Mouse (Mus musculus): Measurements from ENCODE around the gene Fancd2. TPM values are rescaled to one million over a fixed set of nuclear protein-coding genes. Genes with fewer than 3 reads are reported as not detected.

The Fancd2 gene
- polyA plus RNA-seq, 1 experiment from 2014 or later, result 1.8 TPM

DNA sequence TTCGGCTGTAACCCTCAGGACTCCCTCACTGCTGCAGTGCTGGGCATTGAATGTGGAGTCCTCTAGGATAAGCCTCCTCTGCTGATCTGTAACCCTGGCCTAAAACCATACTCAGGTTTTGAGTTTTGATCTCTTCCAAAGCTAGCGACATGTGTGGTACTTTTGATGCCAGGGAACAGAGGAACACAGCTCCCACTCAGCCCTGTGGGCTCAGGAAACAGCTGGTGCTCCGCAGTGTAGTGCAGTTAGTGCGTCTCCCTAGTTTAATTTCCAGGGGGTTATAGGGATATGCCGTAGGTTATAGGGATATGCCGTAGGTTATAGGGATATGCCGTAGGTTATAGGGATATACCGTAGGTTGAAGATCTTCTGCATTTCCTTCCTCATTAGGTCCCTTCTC, 83.5 kb downstream of the Fancd2 start:
- H3K4me1 ChIP-seq, result no peaks in the 10 kb centered on the region
- no peak overlapping the region for H3K27ac ChIP-seq (replicated peaks)
- H3K9me3 ChIP-seq (replicated peaks), result no peaks in the 10 kb centered on the region
- 98% methylated on average over 8 of the region's 8 CpGs for WGBS
- H3K9ac ChIP-seq (replicated peaks), result no peak overlapping the region
- ATAC-seq (ENCODE audit: low FRiP score), result no peak
- peaks cover 52% of the 10 kb centered on the region for H3K36me3 ChIP-seq
- H3K27me3 ChIP-seq (replicated peaks), result no peaks in the 10 kb centered on the region
- H3K4me3 ChIP-seq (replicated peaks), result no peak overlapping the region
- no peak overlapping the region for H3K4me2 ChIP-seq

DNA sequence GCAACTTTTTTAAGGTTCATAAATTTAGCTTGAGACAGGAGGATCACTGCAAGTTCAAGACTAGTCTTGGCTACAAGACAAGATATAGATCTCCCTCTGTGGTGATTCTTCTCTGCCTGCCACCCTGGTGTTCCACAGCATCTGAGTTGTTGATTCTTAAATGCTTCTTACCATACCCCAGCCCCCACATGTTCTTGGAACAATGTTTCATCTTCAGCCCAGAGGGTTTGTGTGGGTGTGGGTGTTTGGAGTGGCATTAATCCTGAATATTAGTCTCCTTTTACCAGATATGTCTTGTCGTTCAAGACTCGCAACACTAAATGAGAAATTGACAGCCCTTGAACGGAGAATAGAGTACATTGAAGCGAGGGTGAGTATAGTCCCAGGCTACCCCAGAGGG, 84.0 kb downstream of the Fancd2 start:
- WGBS, result 94% methylated on average over 4 of the region's 4 CpGs
- H3K4me3 ChIP-seq (replicated peaks), result no peak overlapping the region
- no peak overlapping the region for H3K9ac ChIP-seq (replicated peaks)
- H3K36me3 ChIP-seq, result peaks cover 52% of the 10 kb centered on the region
- H3K27ac ChIP-seq (replicated peaks), result no peak overlapping the region
- H3K4me1 ChIP-seq, result no peaks in the 10 kb centered on the region
- ATAC-seq (ENCODE audit: low FRiP score), result no peak
- no peak overlapping the region for H3K4me2 ChIP-seq
- H3K27me3 ChIP-seq (replicated peaks), result no peaks in the 10 kb centered on the region
- H3K9me3 ChIP-seq (replicated peaks), result no peaks in the 10 kb centered on the region

DNA sequence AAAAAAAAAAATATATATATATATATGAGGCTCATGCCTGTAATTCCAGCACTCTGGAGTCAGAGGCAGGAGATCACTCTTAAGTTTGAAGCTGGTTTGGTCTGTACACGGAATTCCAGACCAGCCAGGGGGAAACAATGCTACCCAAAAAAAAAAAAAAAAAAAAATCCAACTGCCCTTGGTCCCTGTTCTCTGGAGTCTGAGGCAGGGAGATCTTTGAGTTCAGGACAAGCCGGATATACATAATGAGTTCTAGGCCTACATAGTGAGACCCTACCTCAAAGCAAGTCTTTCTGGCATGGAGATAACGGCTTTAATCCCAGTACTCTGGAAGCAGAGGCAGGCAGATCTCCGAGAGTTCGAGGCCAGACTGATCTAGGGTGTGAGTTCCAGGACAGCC, 91.9 kb downstream of the Fancd2 start:
- Histone ChIP-seq H3K4me1 (peaks cover 14% of the 10 kb centered on the region), H3K4me3 (replicated peaks) (peak overlapping the region; percentile 79), H3K27ac (replicated peaks) (peak overlapping the region; percentile 91), H3K9me3 (replicated peaks) (no peaks in the 10 kb centered on the region), H3K4me2 (peak overlapping the region; percentile 71), H3K27me3 (replicated peaks) (no peaks in the 10 kb centered on the region), H3K36me3 (peaks cover 8% of the 10 kb centered on the region), H3K9ac (replicated peaks) (no peak overlapping the region)
- 73% methylated on average over 5 of the region's 5 CpGs for WGBS
- no peak for ATAC-seq (ENCODE audit: low FRiP score)

DNA sequence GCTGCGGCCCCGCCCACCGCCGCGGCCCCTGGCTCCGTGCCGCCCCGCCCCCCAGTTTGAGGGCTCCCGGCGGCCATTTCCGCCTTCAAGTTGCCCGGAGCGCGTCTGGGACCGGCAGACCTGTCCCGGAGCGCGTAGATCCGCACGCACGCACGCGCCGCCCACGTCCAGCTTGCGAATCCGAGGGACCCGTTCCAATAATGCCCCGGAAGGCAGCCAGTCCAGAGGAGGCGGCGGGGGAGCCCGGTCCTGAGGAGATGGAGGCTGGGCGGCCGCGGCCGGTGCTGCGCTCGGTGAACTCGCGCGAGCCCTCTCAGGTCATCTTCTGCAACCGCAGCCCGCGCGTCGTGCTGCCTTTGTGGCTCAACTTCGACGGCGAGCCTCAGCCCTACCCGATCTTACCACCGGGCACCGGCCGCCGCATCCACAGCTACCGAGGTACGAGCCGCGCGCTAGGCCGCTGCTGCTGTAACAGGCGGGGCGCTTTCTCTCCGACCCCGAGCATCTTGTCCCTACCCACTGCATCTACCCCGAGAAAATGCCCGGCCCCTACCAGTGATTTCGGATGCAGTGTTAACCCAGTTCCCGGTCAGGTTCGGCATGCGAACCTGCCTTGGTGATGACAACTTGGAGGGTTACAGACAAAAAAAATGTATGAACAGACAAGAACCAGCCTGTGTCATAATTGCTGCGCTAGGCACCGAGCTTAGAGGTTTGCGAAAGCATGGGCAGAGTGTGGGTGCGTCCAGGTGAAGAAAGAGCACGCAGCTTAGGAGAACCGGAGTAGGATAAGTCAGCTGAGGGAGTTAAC, 92.7 kb downstream of the Fancd2 start, which contains the start of gene Vhl:
TSS of gene Vhl (plus strand) at position 19 of the 811 bp plus-strand sequence.
- no peaks in the 10 kb centered on the region for H3K9me3 ChIP-seq (replicated peaks)
- WGBS, result under 1% methylated on average over 75 of the region's 76 CpGs

DNA sequence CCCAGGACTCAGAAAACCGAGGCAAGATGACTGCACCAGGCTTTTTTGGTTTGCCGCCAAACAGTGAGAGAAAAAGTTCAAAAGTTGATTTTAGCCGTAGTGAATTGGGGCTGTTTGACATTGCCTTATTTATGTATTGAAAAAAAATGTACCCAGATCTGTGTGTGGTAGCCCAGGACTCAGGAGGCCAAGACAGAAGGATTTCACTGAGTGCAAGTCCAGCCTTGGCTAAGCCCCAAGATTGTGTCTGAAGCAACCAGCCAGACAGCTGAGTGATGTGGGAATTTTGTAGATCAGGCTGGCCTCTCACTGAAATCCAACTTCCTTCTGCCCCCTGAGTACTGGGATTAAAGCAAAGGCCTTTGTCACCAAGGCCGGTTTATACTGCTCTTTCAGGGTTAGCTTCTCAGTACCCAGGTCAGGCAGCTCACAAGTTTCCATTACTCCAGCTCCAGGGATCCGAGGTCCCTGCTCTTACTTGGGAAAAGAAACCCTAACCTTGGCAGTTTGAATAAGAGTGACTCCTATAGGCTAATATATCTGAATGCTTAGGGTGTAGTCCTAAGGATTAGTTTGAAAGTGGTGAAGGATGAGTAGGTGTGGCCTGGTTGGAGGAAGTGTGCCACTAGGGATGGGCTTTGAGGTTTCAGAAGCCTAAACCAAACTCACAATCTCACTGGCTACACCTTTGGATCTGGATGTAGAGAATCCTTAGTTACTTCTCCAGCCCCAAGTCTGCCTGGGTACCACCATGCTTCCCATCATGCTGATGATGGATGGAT, 93.7 kb downstream of the Fancd2 start:
- H3K4me1 ChIP-seq, result peaks cover 14% of the 10 kb centered on the region
- H3K9ac ChIP-seq (replicated peaks), result peak overlapping the region; percentile 84
- peak overlapping the region; percentile 91; the same call in 1 of the 2 replicates for H3K27ac ChIP-seq (replicated peaks)
- H3K27me3 ChIP-seq (replicated peaks), result no peaks in the 10 kb centered on the region
- ATAC-seq (ENCODE audit: low FRiP score), result no peak
- peaks cover 22% of the 10 kb centered on the region for H3K36me3 ChIP-seq
- peak overlapping the region; percentile 79 for H3K4me3 ChIP-seq (replicated peaks)
- H3K9me3 ChIP-seq (replicated peaks), result no peaks in the 10 kb centered on the region
- peak overlapping the region; percentile 71 for H3K4me2 ChIP-seq
- 43% methylated on average over 5 of the region's 5 CpGs for WGBS

More for the DNA sequence above, 92.7 kb downstream of the Fancd2 start, which contains the start of gene Vhl:
- Histone ChIP-seq H3K27ac (replicated peaks) (peak within 1 kb of the TSS; percentile 91), H3K4me1 (peaks cover 14% of the 10 kb centered on the region), H3K27me3 (replicated peaks) (no peaks in the 10 kb centered on the region), H3K4me2 (peak within 1 kb of the TSS; percentile 71), H3K9ac (replicated peaks) (peak within 1 kb of the TSS; percentile 84), H3K4me3 (replicated peaks) (peak within 1 kb of the TSS; percentile 79), H3K36me3 (peaks cover 12% of the 10 kb centered on the region)
- peak; percentile 89 for ATAC-seq (ENCODE audit: low FRiP score)

DNA sequence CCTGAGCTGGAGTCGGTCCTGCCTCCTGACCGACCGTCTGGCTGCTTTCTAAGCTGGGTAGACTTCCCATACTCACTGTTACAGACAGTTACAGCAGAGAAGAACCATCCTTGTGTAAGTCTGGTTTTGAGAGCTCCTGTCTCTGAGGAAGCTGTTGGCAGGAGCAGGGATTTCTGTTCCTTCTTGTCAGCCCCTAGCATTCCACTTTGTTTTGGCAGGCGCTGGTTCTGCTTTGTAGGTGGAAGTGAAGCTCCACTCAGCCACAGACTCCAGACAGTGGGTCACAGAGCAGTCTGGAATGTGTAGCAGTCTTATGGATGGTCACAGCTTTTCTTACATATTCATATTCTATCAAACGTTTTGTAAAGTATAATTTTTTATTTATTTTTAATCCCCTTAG, 98.8 kb downstream of the Fancd2 start:
- no peak overlapping the region for H3K27ac ChIP-seq (replicated peaks)
- no peaks in the 10 kb centered on the region for H3K9me3 ChIP-seq (replicated peaks)
- no peak overlapping the region for H3K9ac ChIP-seq (replicated peaks)
- 82% methylated on average over 5 of the region's 5 CpGs for WGBS
- no peak overlapping the region for H3K4me2 ChIP-seq
- H3K4me1 ChIP-seq, result peaks cover 6% of the 10 kb centered on the region
- H3K36me3 ChIP-seq, result peaks cover 47% of the 10 kb centered on the region
- no peak overlapping the region for H3K4me3 ChIP-seq (replicated peaks)
- no peaks in the 10 kb centered on the region for H3K27me3 ChIP-seq (replicated peaks)
- no peak for ATAC-seq (ENCODE audit: low FRiP score)

DNA sequence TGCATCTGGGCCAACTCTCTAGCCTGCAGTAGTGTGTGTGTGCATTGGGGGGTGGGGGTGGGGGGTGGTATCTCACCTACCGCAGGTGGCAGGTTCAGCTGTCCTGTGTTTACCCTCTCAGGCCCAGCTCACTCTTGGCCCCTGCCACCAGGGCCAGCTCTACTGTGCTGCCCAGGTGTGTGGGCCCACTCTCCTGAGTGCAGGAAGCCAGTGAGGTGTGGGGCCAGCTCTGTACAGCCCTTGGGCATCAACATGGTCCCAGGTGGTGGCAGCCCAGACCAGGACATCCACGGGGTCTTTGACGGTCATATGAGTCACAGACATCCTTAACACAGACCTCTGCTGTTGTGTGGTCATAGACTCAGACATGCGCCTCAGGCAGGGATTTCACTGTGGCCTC, 101.4 kb downstream of the Fancd2 start:
- no peak overlapping the region for H3K4me2 ChIP-seq
- H3K9me3 ChIP-seq (replicated peaks), result no peaks in the 10 kb centered on the region
- no peaks in the 10 kb centered on the region for H3K27me3 ChIP-seq (replicated peaks)
- 94% methylated on average over 4 of the region's 4 CpGs for WGBS
- no peak overlapping the region for H3K9ac ChIP-seq (replicated peaks)
- no peak for ATAC-seq (ENCODE audit: low FRiP score)
- H3K4me1 ChIP-seq, result no peaks in the 10 kb centered on the region
- no peak overlapping the region for H3K27ac ChIP-seq (replicated peaks)
- H3K36me3 ChIP-seq, result peaks cover 44% of the 10 kb centered on the region
- no peak overlapping the region for H3K4me3 ChIP-seq (replicated peaks)

DNA sequence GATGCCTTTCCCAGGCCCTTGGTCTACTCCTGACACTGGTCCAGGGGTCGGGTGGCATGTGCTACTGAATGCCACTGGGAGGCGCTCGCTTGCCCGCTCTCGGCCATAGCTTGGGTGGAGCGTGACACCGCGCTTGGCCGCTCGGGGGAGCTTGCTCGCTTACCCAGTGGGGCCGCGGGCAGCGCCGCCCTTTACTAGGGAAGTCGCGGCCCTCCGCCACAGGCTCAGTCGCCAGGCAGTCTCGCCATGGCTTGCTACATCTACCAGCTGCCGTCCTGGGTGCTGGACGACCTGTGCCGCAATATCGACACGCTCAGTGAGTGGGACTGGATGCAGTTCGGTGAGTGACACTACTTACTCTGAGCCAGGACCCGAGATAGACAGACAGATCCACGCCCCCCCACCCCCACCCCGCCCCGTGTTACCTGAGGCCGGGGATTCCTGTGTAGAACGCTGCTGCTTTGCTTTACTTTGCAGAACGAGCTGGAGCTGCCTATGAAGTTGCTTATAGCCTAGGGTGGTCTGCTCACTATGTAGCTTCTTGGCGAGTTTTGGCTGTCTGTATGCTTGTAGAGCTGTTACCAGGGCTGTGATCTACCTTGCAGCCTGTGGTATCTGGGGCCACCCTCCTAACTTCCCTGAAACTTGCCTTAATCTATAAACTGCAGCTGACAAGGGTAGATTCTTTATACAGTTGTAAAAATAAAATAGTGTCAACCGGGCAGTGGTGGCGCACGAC, 107.0 kb downstream of the Fancd2 start, which contains the start of gene Irak2:
TSS of gene Irak2 (plus strand) at position 166 of the 739 bp plus-strand sequence.
- Histone ChIP-seq H3K9ac (replicated peaks) (peak within 1 kb of the TSS; percentile 48), H3K4me3 (replicated peaks) (peak within 1 kb of the TSS; percentile 45), H3K9me3 (replicated peaks) (no peaks in the 10 kb centered on the region), H3K4me2 (peak within 1 kb of the TSS; percentile 66), H3K4me1 (no peaks in the 10 kb centered on the region), H3K27me3 (replicated peaks) (no peaks in the 10 kb centered on the region), H3K36me3 (no peaks in the 10 kb centered on the region), H3K27ac (replicated peaks) (no peak within 1 kb of the TSS)
- WGBS, result 9% methylated on average over 37 of the region's 37 CpGs
- peak; percentile 89 for ATAC-seq (ENCODE audit: low FRiP score)

DNA sequence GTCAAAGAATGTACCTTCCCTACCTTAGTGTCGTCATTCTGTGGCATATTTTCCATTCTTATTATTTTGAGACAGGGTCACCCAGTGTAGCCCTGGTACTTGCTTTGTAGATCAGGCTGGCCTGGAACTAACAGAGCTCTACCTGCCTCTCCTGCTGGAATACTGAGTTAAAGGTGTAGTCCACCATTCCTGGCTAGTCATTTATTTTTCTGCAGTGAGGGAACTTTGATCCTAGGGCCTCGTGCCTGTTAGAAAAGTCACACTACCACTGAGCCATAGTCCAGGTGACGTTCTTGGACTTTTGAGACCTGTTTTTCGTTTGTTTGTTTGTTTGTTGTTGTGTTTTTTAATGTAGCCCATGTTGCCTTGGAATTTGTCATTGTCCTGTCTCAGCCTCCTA, 107.7 kb downstream of the Fancd2 start:
- Histone ChIP-seq H3K4me1 (no peaks in the 10 kb centered on the region), H3K36me3 (no peaks in the 10 kb centered on the region), H3K9me3 (replicated peaks) (no peaks in the 10 kb centered on the region), H3K4me3 (replicated peaks) (no peak overlapping the region), H3K4me2 (no peak overlapping the region), H3K27ac (replicated peaks) (no peak overlapping the region), H3K27me3 (replicated peaks) (no peaks in the 10 kb centered on the region), H3K9ac (replicated peaks) (no peak overlapping the region)
- ATAC-seq (ENCODE audit: low FRiP score), result no peak
- WGBS, result 87% methylated on average over 4 of the region's 4 CpGs

DNA sequence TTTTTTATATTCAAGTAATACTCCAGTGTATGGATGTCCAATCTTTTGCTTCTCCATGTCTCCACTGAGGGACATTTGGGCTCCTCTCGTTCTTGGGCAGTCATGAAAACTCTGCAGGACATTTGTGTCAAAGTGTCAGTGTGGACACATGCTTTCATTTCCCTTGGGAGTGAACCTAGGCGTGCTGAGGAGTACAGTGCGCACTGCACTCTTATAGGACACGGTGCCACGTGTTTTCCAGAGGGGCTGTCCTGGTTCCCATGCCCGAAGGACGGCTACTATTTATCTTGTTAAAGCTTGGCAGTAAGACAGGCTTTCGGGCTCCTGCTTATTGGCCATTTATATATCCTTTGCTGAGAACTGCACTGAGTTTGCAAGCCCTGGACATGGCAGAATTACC, 111.1 kb downstream of the Fancd2 start:
- no peak overlapping the region for H3K4me3 ChIP-seq (replicated peaks)
- no peaks in the 10 kb centered on the region for H3K36me3 ChIP-seq
- ATAC-seq (ENCODE audit: low FRiP score), result no peak
- no peaks in the 10 kb centered on the region for H3K4me1 ChIP-seq
- no peak overlapping the region for H3K9ac ChIP-seq (replicated peaks)
- no peak overlapping the region for H3K27ac ChIP-seq (replicated peaks)
- H3K27me3 ChIP-seq (replicated peaks), result no peaks in the 10 kb centered on the region
- WGBS, result 83% methylated on average over 8 of the region's 8 CpGs
- no peak overlapping the region for H3K4me2 ChIP-seq
- H3K9me3 ChIP-seq (replicated peaks), result no peaks in the 10 kb centered on the region

DNA sequence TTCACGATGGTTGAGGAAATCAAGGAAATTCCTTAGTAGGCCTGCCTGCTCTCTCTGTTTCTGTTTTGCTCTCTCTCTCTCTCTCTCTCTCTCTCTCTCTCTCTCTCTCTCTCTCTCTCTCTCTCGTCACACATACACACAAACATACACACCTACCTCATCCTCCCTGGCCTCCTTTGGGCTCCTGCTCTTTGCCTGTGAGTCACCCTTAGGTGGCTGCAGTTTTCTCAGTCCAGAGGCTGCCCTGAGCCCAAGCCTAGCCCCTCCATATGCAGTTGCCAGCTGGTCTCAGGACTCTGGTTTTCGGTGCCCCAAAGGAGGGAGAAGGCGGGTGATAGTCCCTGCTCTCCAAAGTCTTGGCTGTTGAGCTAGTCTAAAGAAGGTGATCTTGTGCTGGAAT, 111.5 kb downstream of the Fancd2 start:
- H3K4me2 ChIP-seq, result no peak overlapping the region
- H3K4me3 ChIP-seq (replicated peaks), result no peak overlapping the region
- no peaks in the 10 kb centered on the region for H3K36me3 ChIP-seq
- no peak for ATAC-seq (ENCODE audit: low FRiP score)
- no peaks in the 10 kb centered on the region for H3K9me3 ChIP-seq (replicated peaks)
- no peaks in the 10 kb centered on the region for H3K27me3 ChIP-seq (replicated peaks)
- no peak overlapping the region for H3K9ac ChIP-seq (replicated peaks)
- H3K4me1 ChIP-seq, result no peaks in the 10 kb centered on the region
- 89% methylated on average over 4 of the region's 4 CpGs for WGBS
- H3K27ac ChIP-seq (replicated peaks), result no peak overlapping the region

Data from neural tube, embryonic 15.5 days (tissue).